Mouse (Mus musculus): ENCODE measurements around the gene Fiz1. TPM values are rescaled to one million over a fixed set of nuclear protein-coding genes. Genes with fewer than 3 reads are reported as not detected.
"Not testable (repeated sequence)": the region's sequence is repeated elsewhere in the genome, so short reads cannot be mapped to it uniquely, and the experiment has no call there.

The Fiz1 gene
- polyA plus RNA-seq, 1 experiment from 2014 or later, result 43.5 TPM

DNA sequence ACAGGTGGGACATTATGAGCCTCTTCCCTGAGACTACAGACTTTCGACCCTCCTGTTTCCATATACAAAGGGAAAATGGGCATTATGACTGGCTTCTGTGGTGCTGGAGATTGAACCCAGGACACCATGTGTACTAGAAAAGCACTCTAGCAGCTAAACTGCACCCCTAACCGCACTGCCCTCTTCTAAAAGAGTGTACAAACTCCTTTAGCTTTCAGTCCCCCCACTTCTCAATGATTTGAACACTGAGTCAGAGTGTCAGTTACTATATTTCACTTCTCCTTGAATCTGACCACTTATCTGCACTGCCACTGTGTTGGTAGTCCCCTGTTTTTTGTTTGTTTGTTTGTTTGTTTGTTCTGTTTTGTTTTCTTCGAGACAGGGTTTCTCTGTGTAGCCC, 19.3 kb upstream of the Fiz1 start, which contains the start of gene 4632433K11Rik:
4632433K11Rik (plus strand) TSS at position 301 of the 400 bp plus-strand sequence.
- WGBS, result 88% methylated on average over 3 of the region's 3 CpGs
- H3K4me3 ChIP-seq, result no peak within 1 kb of the TSS
- no peak within 1 kb of the TSS for H3K27ac ChIP-seq
- H3K9me3 ChIP-seq, result peaks cover 33% of the 10 kb centered on the region
- H3K27me3 ChIP-seq (ENCODE audit: insufficient read depth, poor library complexity, severe bottlenecking), result no peaks in the 10 kb centered on the region
- H3K36me3 ChIP-seq, result peaks cover 79% of the 10 kb centered on the region
- DNase-seq (ENCODE audit: low spot score), result no peak
- H3K4me1 ChIP-seq, result peaks cover 8% of the 10 kb centered on the region; the same call in 1 of the 2 replicates

DNA sequence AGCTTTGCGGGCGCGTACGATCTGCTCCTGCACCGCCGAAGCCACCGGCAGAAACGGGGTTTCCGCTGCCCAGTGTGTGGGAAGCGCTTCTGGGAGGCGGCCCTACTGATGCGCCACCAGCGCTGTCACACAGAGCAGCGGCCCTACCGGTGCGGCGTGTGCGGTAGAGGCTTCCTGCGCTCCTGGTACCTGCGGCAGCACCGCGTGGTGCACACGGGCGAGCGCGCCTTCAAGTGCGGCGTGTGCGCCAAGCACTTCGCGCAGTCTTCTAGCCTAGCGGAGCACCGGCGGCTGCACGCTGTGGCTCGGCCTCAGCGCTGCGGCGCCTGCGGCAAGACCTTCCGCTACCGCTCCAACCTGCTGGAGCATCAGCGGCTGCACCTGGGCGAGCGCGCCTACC, 17.0 kb upstream of the Fiz1 start:
- peaks cover 96% of the 10 kb centered on the region for H3K36me3 ChIP-seq
- no peaks in the 10 kb centered on the region for H3K27me3 ChIP-seq (ENCODE audit: insufficient read depth, poor library complexity, severe bottlenecking)
- no peaks in the 10 kb centered on the region for H3K4me1 ChIP-seq
- no peak for DNase-seq (ENCODE audit: low spot score)
- no peak overlapping the region for H3K27ac ChIP-seq
- 74% methylated on average over 46 of the region's 46 CpGs for WGBS
- peaks cover 33% of the 10 kb centered on the region for H3K9me3 ChIP-seq
- H3K4me3 ChIP-seq, result 0 out of 2 replicates have a peak overlapping the region, but pooled peaks have one; percentile 9

DNA sequence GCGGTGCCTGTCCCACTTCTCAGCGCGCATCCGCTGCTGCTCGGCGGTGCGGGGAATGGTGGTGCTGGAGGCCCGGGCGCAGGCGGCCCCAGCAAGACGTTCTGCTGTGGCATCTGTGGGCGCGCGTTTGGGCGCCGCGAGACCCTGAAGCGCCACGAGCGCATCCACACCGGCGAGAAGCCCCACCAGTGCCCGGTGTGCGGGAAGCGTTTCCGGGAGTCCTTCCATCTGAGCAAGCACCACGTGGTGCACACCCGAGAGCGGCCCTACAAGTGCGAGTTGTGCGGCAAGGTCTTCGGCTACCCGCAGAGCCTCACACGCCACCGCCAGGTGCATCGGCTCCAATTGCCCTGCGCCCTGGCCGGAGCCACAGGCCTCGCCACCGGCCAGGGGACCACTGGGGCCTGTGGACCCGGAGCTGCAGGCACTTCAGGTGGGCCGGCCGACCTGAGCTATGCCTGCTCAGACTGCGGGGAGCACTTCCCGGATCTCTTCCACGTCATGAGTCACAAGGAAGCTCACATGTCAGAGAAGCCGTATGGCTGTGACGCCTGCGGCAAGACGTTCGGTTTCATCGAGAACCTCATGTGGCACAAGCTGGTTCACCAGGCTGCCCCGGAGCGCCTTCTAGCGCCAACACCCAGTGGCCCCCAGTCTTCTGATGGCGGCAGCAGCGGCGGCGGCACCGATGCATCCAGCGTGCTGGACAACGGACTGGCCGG, 16.2 kb upstream of the Fiz1 start:
- H3K36me3 ChIP-seq, result peaks cover 96% of the 10 kb centered on the region
- 77% methylated on average over 63 of the region's 63 CpGs for WGBS
- 0 out of 2 replicates have a peak overlapping the region, but pooled peaks have one; percentile 22 for H3K4me3 ChIP-seq
- H3K4me1 ChIP-seq, result no peaks in the 10 kb centered on the region
- no peak for DNase-seq (ENCODE audit: low spot score)
- H3K9me3 ChIP-seq, result peaks cover 33% of the 10 kb centered on the region
- H3K27ac ChIP-seq, result no peak overlapping the region
- H3K27me3 ChIP-seq (ENCODE audit: insufficient read depth, poor library complexity, severe bottlenecking), result no peaks in the 10 kb centered on the region

DNA sequence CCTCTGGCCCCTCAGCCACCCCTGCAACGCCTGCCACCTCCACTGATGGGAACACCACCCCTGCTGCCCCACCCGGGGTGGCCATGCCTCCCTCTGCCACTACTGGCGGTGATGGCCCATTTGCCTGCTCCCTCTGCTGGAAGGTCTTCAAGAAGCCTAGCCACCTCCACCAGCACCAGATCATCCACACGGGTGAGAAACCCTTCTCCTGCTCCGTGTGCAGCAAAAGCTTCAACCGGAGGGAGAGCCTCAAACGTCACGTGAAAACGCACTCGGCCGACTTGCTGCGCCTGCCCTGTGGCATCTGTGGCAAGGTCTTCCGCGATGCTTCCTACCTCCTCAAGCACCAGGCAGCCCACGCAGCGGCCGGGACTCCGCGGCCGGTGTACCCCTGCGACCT, 15.4 kb upstream of the Fiz1 start:
- Histone ChIP-seq H3K9me3 (peaks cover 33% of the 10 kb centered on the region), H3K27ac (no peak overlapping the region), H3K27me3 (ENCODE audit: insufficient read depth, poor library complexity, severe bottlenecking) (no peaks in the 10 kb centered on the region), H3K36me3 (peaks cover 95% of the 10 kb centered on the region), H3K4me1 (no peaks in the 10 kb centered on the region), H3K4me3 (no peak overlapping the region)
- 86% methylated on average over 21 of the region's 21 CpGs for WGBS
- DNase-seq (ENCODE audit: low spot score), result no peak

DNA sequence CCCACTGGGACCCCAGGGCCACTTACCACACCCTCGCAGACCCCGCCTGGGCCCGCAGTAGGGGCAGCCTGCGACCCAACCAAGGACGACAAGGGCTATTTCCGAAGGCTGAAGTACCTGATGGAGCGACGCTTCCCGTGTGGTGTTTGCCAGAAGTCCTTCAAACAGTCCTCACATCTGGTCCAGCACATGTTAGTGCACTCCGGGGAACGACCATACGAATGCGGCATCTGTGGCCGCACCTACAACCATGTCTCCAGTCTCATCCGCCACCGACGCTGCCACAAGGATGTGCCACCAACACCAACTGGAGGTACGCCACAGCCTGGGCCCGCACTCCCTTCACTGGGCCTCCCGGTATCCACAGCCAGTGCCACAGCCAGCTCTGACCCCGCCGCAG, 15.0 kb upstream of the Fiz1 start:
- WGBS, result 89% methylated on average over 22 of the region's 22 CpGs
- peaks cover 33% of the 10 kb centered on the region for H3K9me3 ChIP-seq
- H3K4me3 ChIP-seq, result no peak overlapping the region

DNA sequence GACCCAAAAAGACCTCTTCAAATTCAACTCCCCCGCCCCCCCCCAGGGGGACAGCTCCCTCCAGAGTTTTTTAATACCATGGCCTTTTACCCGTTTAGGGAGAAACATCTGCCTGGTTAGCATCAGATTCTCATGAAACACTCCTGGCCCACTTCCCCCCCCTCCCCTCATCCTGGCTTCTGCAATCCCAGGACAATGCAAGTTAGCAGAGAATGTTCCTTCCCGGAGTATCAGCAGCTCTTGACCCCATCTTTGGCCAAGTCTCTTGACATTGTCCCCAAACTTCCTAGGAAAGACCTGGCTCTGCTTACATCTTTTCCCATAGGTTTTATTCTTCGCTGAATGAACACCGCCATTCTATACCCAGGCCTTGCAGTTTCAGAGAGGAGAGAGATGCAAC, 6.7 kb upstream of the Fiz1 start:
- H3K27ac ChIP-seq, result peak overlapping the region; percentile 98
- no peaks in the 10 kb centered on the region for H3K9me3 ChIP-seq
- peaks cover 6% of the 10 kb centered on the region for H3K4me1 ChIP-seq
- H3K27me3 ChIP-seq (ENCODE audit: insufficient read depth, poor library complexity, severe bottlenecking), result no peaks in the 10 kb centered on the region
- 53% methylated on average over 5 of the region's 5 CpGs for WGBS
- DNase-seq (ENCODE audit: low spot score), result no peak
- H3K36me3 ChIP-seq, result peaks cover 59% of the 10 kb centered on the region
- peak overlapping the region; percentile 94 for H3K4me3 ChIP-seq

More for the DNA sequence above, 15.0 kb upstream of the Fiz1 start:
- Histone ChIP-seq H3K27me3 (ENCODE audit: insufficient read depth, poor library complexity, severe bottlenecking) (no peaks in the 10 kb centered on the region), H3K36me3 (peaks cover 95% of the 10 kb centered on the region), H3K27ac (no peak overlapping the region), H3K4me1 (no peaks in the 10 kb centered on the region)
- DNase-seq (ENCODE audit: low spot score), result no peak

DNA sequence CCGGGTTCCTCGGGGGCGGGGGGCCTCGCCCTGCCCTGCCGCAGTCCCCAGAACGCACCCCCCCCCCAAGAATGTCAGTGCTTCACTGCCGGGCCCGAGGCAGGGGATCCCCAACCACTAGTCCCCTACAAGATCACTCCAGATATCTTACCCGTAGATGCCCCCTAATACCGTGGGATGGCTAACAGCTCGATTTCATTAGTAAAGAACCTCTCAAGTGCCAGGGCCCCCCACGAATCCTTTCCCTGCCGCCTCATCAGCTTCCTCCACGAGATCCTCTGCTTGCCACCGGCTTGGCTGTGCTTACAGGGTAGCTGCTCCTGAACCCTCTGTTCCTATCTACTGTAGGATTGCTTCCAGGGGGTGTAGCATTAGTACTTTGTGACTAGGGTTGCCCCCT, 6.2 kb upstream of the Fiz1 start:
- Histone ChIP-seq H3K27me3 (ENCODE audit: insufficient read depth, poor library complexity, severe bottlenecking) (no peaks in the 10 kb centered on the region), H3K27ac (peak overlapping the region; percentile 98), H3K36me3 (peaks cover 54% of the 10 kb centered on the region), H3K9me3 (no peaks in the 10 kb centered on the region), H3K4me3 (peak overlapping the region; percentile 94), H3K4me1 (peaks cover 10% of the 10 kb centered on the region)
- no peak for DNase-seq (ENCODE audit: low spot score)
- WGBS, result under 1% methylated on average over 15 of the region's 15 CpGs

DNA sequence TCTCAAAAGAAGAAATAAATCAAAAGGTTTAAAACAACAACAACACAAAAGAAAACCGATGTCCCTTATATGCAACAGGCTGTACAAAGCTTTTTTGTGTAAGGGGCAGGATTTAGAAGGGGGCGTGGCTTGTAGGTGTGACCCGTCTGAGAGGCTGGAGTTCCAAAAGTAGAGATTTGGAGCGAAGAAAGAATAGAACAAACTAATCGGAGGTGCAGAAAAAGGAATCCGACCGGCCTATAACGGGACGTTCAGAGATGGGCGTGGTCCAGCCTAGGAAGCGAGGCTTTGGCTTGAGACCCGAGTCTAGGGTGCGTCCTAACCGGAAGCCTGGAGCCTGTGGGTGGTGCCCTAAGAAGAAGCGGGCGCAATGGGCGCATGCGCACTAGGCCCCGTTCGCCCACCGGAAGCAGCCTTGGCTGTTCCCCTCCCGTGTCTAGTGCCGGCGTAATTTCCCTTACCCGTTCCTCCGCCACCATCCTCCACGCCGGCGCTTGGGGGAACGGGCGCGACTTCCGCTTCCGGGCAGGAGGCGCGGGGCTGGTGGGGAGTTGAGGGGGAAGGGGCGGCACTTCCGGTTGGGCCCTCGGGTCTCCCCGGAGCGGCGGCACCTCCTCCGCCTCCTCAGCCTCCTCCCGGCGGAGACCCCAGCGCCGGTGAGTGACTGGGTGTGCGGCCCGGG, 5.6 kb upstream of the Fiz1 start, which contains the start of the genes Zfp865 and Ccdc106:
Zfp865 (plus strand) TSS at position 377 of the 682 bp plus-strand sequence.
Ccdc106 (plus strand) TSS at position 554 of the 682 bp plus-strand sequence.
- no peaks in the 10 kb centered on the region for H3K9me3 ChIP-seq
- H3K36me3 ChIP-seq, result peaks cover 48% of the 10 kb centered on the region
- DNase-seq (ENCODE audit: low spot score), result peak; percentile 100
- peak within 1 kb of the TSS; percentile 98 for H3K27ac ChIP-seq
- no peaks in the 10 kb centered on the region for H3K27me3 ChIP-seq (ENCODE audit: insufficient read depth, poor library complexity, severe bottlenecking)
- peaks cover 10% of the 10 kb centered on the region for H3K4me1 ChIP-seq
- WGBS, result under 1% methylated on average over 49 of the region's 49 CpGs
- H3K4me3 ChIP-seq, result peak within 1 kb of the TSS; percentile 94

DNA sequence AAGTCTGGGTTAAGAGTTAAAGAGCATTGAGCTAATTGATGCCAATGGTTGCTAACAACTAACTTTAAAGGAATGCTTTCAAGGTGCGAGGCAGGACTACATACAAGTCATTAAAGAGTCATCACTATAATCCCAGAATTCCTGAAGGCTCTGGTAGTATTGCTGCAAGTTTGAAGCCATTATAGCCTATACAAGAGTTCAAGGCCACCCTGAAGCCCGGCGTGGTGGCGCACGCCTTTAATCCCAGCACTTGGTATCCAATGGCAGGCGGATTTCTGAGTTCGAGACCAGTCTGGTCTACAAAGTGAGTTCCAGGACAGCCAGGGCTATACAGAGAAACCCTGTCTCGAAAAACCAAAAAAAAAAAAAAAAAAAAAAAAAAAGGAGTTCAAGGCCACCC, 5.1 kb upstream of the Fiz1 start:
- H3K9me3 ChIP-seq; H3K27me3 ChIP-seq (ENCODE audit: insufficient read depth, poor library complexity, severe bottlenecking); H3K4me1 ChIP-seq; DNase-seq (ENCODE audit: low spot score): not testable (repeated sequence)
- Histone ChIP-seq H3K27ac (peak overlapping the region; percentile 98), H3K36me3 (peaks cover 43% of the 10 kb centered on the region), H3K4me3 (peak overlapping the region; percentile 94)
- 34% methylated on average over 8 of the region's 8 CpGs for WGBS

DNA sequence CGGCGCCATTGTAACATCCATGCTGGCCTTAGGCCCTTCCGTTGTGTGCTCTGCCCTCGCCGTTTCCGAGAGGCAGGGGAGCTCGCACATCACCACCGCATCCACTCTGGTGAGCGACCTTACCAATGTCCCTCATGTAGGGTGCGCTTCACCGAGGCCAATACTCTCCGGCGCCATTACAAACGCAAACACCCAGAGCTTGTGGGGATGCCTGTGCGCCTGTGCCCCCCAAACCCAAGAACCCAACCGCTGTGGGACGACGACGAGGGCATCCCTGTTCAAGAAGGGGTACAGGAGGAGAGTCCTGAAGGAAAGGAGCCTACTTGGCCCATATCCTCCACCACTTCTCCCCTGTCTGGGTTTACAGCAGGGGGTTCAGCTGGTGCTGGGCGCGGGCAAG, 3.4 kb upstream of the Fiz1 start:
- no peak for DNase-seq (ENCODE audit: low spot score)
- no peak overlapping the region for H3K27ac ChIP-seq
- no peak overlapping the region for H3K4me3 ChIP-seq
- H3K27me3 ChIP-seq (ENCODE audit: insufficient read depth, poor library complexity, severe bottlenecking), result no peaks in the 10 kb centered on the region
- H3K9me3 ChIP-seq, result no peaks in the 10 kb centered on the region
- 95% methylated on average over 21 of the region's 21 CpGs for WGBS
- H3K4me1 ChIP-seq, result peaks cover 10% of the 10 kb centered on the region
- peaks cover 30% of the 10 kb centered on the region for H3K36me3 ChIP-seq

DNA sequence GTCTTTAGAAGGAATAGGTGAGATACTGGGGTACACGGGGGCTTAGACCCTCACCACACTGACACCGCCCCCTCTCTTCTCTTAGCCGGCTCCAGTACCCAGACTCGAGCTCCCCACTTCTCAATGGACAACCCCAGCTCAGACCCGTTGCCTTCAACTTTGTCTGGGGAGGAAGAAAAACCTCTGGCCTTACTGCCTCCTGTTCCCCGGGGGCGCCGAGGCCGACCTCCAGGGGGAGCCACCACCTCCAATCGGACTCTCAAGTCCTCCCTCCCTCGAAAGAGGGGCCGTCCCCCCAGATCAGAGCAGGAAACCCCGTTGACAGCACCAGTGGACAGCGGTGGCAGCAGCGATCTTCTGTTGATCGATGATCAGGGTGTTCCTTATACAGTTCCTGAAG, 2.9 kb upstream of the Fiz1 start:
- H3K27ac ChIP-seq, result no peak overlapping the region
- no peaks in the 10 kb centered on the region for H3K27me3 ChIP-seq (ENCODE audit: insufficient read depth, poor library complexity, severe bottlenecking)
- peaks cover 30% of the 10 kb centered on the region for H3K36me3 ChIP-seq
- peaks cover 10% of the 10 kb centered on the region for H3K4me1 ChIP-seq
- DNase-seq (ENCODE audit: low spot score), result no peak
- H3K9me3 ChIP-seq, result no peaks in the 10 kb centered on the region
- 88% methylated on average over 16 of the region's 16 CpGs for WGBS
- no peak overlapping the region for H3K4me3 ChIP-seq

DNA sequence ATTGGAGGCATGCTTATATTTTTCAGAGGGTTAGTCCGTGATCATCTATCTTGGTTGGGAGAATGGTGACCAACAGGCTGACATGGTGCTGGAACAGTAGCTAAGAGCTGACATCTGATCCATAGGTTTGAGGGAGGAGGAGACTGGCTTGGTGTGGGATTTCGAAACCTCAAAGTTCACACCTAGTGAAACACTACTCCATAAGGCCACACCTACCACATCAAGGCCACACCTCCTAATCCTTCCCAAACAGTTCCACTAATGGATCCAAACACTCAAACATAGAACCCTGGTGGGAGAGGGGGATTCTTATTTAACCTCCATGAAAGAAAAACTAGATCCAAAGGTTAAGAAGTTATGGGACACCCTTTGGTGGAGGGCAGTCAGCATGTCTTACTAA, 2.4 kb upstream of the Fiz1 start:
- Histone ChIP-seq H3K4me3 (no peak overlapping the region), H3K4me1 (peaks cover 10% of the 10 kb centered on the region)
- 98% methylated on average over 2 of the region's 2 CpGs for WGBS

DNA sequence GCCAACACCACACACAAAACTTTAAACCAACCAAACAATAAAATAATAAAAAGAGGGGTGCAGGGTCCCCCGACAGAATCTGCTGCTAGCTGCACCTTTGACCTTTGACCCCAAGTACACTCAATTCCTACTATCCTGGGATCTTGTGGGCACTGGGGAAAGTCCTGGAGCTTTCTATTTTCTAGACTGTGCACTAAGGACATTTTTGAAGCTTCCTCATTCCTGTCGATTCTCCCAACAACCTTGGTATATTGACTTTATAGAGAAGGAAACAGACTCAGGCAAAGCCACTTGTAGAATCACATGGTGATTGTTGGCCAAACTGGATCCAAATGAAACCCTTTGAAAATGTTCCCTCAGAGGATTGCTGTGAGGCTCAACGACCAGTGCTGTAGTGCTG, 1.6 kb upstream of the Fiz1 start:
- Histone ChIP-seq H3K4me1 (peaks cover 5% of the 10 kb centered on the region), H3K27ac (peak overlapping the region; percentile 98), H3K9me3 (no peaks in the 10 kb centered on the region), H3K4me3 (peak overlapping the region; percentile 84), H3K36me3 (peaks cover 37% of the 10 kb centered on the region), H3K27me3 (ENCODE audit: insufficient read depth, poor library complexity, severe bottlenecking) (no peaks in the 10 kb centered on the region)
- no peak for DNase-seq (ENCODE audit: low spot score)
- WGBS, result 79% methylated on average over 3 of the region's 3 CpGs

More for the DNA sequence above, 2.4 kb upstream of the Fiz1 start:
- H3K27me3 ChIP-seq (ENCODE audit: insufficient read depth, poor library complexity, severe bottlenecking), result no peaks in the 10 kb centered on the region
- no peak for DNase-seq (ENCODE audit: low spot score)
- no peaks in the 10 kb centered on the region for H3K9me3 ChIP-seq
- no peak overlapping the region for H3K27ac ChIP-seq
- H3K36me3 ChIP-seq, result peaks cover 30% of the 10 kb centered on the region
